Mouse (Mus musculus) neutrophil, adult 5-6 weeks (primary cell): ENCODE data around the gene Zbtb16. TPM values are rescaled to one million over a fixed set of nuclear protein-coding genes. Genes with fewer than 3 reads are reported as not detected.
A peak's percentile ranks its signal among the peaks of the same experiment; 100 is the strongest.

Experiments
- ATAC-seq: fragments of 151-379, 151-347 bp; 2 replicates; pipeline ENCODE4 v1.8.0; 2017; ENCODE audit warnings: mild to moderate bottlenecking, moderate TSS enrichment; ENCODE audit not compliant: insufficient number of reproducible peaks, poor library complexity, low FRiP score, severe bottlenecking; ENCODE audit errors: extremely low read depth
- total RNA-seq: library from RNA; stranded (forward); fragments of 200-1000 nt; gene quantifications from 2 replicates; pipeline ENCODE4 v1.2.3, GENCODE M21; 2017

The Zbtb16 gene
- total RNA-seq, 1 experiment from 2014 or later: 6.5 TPM

GRCm38 (mm10) chr9:48697470-48697815 is 138.6 kb downstream of the Zbtb16 start:
- ATAC-seq: no peak

DNA sequence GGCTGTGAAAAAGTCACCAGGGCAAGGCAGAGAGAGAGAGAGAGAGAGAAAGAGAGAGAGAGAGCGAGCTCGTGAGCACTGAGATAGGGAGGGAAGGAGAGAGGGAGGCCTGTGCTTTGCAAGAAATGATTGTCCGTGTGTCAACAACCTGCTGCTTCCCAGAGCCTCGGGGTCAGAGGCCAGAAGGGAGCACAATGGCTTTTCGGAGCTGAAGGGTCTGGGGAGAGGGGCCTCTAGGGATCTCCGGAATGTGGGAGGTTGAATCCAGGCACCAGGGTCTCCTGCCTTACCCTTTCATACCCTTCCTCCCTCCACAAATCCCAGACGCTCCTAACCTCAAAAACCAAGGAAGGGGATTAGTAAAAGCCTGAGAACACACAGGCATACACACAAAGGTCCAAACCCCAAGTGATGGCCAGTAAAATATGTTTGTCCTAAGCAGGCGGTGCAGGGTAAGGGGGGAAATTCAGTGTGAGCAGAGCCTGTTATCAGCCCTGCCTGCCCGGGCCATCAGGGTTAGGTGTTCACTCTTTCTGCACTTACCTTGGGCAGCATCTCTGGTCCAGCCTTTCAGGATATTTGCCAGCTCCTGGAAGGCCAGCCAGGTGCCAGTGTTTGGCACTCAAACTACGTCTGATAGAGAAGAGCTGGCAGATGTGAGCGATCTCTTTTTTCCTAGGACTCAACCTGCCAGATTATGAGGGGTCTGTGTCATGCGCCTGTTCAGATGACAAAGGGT is 139.1 kb downstream of the Zbtb16 start:
- ATAC-seq: no peak

GRCm38 (mm10) chr9:48696330-48696729 is 139.7 kb downstream of the Zbtb16 start:
- ATAC-seq: no peak

DNA sequence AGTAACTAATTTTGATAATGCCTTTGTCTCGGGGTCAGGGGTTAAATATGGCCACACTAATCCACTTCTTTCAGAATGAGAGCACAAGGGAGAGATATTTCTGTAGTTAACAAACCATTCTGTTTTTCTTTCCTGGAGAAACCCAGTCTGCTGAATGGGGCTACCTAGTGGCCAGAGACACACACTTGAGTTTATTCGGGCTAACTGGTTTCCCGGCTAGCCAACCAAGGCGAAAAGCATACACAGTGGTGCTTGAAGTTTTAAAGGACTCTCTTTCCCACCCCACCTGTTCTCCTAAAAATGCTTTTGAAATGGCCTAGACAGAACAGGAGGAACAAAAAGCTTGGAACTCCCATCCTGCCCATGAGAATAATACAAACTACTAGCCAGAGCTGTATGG is 140.2 kb downstream of the Zbtb16 start:
- no peak for ATAC-seq

GRCm38 (mm10) chr9:48694616-48695061 is 141.4 kb downstream of the Zbtb16 start:
- ATAC-seq: no peak

GRCm38 (mm10) chr9:48693696-48694095 is 142.3 kb downstream of the Zbtb16 start:
- no peak for ATAC-seq

DNA sequence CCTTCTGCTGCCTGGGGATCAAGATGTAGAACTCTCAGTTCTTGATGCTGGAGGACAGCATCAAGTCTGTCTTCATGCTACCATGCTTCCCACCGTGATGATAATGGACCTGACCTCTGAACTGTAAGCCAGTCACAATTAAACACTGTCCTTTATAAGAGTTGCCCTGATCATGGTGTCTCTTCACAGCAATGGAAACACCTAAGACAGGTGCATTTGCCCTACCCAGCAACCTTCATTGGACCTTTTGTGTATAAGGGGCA is 146.4 kb downstream of the Zbtb16 start:
- ATAC-seq: no peak

DNA sequence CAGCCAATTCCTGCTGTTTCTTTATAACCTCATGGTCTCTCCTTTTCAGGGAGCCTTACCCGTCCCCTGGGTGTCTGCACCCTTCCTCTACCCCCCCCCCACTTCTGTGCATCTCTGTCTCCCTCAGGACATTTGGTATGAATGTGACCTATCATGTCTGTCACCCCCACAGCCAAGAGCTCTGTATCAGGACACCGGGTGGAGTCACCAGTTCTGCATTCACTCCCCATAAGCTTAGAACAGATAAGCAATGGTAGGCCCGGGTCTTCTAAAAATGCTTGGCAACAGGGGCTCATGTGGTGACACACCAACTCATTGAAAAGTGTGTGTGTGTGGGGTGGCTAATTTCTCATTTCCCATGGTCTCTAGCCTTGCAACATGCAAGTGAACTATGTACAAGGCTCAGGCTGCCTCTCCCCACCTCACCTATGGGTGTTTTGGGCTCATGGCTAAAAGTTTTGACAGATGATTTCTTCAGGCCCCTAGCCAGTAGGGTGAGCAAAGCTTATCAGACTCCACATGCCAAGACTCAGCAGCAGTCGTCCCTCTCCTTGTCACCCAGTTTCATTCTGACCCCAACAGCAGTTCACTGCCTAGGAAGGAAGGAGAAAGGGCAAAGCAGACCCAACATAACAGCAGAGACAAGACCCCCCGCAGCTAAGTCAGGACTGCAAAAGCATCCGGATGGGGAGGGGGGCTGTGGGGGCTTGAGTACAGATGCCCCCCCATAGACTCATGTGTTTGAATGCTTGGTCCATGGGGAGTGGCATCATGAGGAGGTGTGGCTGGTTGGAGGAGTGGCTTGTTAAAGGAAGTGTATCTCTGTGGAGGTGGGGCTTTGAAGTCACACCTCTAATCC is 146.9 kb downstream of the Zbtb16 start:
- no peak for ATAC-seq

DNA sequence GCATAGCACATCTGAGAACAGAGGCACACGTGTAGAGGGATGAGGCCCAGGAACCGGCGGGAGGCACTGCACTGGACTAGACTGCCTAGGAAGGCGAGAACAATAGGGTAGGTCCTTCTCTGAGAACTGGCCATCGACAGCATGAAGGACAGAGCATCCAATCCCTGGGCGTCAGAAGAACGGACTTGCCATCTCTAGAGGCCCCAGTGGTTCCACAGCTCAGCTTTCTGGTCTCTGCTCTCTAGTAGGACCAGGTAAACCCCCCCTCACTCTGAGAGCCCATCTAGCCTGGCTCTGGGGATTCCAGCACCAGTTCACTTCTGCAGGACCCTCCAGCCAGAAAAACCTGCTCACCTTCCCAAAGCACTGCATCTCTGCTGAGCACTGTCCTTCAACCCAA is 148.1 kb downstream of the Zbtb16 start:
- no peak for ATAC-seq

- no peak for ATAC-seq
Observed at GRCm38 (mm10) chr9:48685721-48686120, 150.3 kb downstream of the Zbtb16 start.

- no peak for ATAC-seq
Observed at GRCm38 (mm10) chr9:48684144-48684543, 151.9 kb downstream of the Zbtb16 start.

GRCm38 (mm10) chr9:48681193-48681592 is 154.8 kb downstream of the Zbtb16 start:
- ATAC-seq: no peak

DNA sequence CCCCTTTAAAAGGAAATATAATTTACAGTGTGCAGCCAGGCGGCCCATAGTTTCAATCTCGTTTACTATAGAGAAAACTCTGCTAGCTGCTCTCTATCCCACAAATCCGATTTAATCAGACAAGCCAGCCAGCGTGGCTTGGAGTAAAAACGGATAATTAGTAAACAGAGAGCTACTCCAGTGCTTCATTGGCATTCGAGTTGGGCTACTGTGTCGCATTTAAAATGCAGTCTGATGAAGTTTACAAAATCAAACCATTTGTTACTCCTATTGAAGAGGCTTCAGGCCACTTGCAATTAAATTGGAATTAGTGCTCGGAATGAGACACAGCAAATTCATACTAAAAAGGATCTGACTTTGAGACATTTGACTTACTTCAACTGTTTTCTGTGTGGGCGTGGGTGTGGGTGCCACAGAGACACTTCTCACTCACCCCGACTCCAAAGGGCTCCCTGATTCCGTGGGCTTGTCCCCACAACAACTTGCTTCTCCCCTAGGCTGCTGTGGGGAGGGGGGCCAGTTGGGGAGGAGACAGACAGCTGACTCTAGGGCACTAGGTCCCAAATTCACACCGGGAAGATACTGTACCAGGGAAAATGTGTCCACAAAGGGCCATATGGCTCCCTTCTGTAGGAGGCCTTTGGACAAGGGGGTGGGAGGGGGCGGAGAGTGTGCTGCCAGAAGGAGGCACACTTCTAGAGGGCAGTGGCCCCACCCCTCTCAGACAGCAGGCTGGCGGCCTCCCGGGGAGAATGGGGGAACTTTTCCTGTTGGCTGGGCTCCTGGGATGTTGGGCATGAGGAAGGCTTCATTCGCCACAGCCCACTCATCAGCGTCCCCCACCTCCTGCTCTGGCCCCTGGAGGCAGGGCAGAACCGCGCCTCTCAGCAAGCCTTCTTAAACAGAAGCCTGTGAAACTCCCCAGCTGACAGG is 157.3 kb downstream of the Zbtb16 start:
- ATAC-seq: no peak

GRCm38 (mm10) chr9:48675151-48675790 is 160.8 kb downstream of the Zbtb16 start:
- ATAC-seq: no peak

GRCm38 (mm10) chr9:48674359-48675015 is 161.5 kb downstream of the Zbtb16 start:
- no peak for ATAC-seq

- ATAC-seq: no peak
Observed at GRCm38 (mm10) chr9:48673804-48674203, 162.2 kb downstream of the Zbtb16 start.

GRCm38 (mm10) chr9:48673213-48673612 is 162.8 kb downstream of the Zbtb16 start:
- ATAC-seq: no peak

GRCm38 (mm10) chr9:48671841-48672240 is 164.2 kb downstream of the Zbtb16 start:
- peak; percentile 47; the same call in 1 of the 2 replicates for ATAC-seq
